In genomic region chr6:4245265-4246112, GRCm38 (mm10) we compare ENCODE assay signal across 12 mouse cellular contexts.
A peak's percentile ranks its signal among the peaks of the same experiment; 100 is the strongest.
DNase-seq lines count a peak whose midpoint lies in the region; ATAC-seq and TF ChIP-seq lines count a peak whose summit lies in the region.
"Had no signal": no experiment of that assay in that cellular context is flagged by ENCODE, and none has a peak within 500 bp of the region (broad histone marks: within the 10 kb centered on the region; RNA-seq: fewer than 3 reads in every experiment).

No protein-coding gene starts in this region.

- intact Hi-C loops in heart, postnatal 25 days (cut with DNase I) = no loop called here

- TF ChIP-seq CTCF in forebrain, postnatal 0 days (IDR thresholded peaks at IDR 0.05; ENCODE audit: low read depth) = no peak

- 0 out of 2 replicates have a peak, but pooled peaks have one; percentile 38 for ATAC-seq in midbrain, embryonic 11.5 days (ENCODE audit: low FRiP score)
- peak; percentile 87 for ATAC-seq in forebrain, postnatal 0 days
- peak; percentile 37; the same call in 1 of the 2 replicates for ATAC-seq in neural tube, embryonic 12.5 days (ENCODE audit: low FRiP score, low read depth)

- no peaks in the 10 kb centered on the region for H3K27me3 ChIP-seq in midbrain, embryonic 11.5 days (ENCODE audit: control insufficient read depth, insufficient read depth, low read length)
- no peaks in the 10 kb centered on the region for H3K27me3 ChIP-seq in midbrain, embryonic 10.5 days (ENCODE audit: low read depth, poor library complexity, severe bottlenecking)
- no peaks in the 10 kb centered on the region for H3K27me3 ChIP-seq in embryonic facial prominence, embryonic 10.5 days (replicated peaks; ENCODE audit: low read depth, poor library complexity, severe bottlenecking)
- no peaks in the 10 kb centered on the region for H3K27me3 ChIP-seq in forebrain, postnatal 0 days (ENCODE audit: insufficient read depth, low read length)
- no peaks in the 10 kb centered on the region; the same call in 1 of the 2 replicates for H3K27me3 ChIP-seq in neural tube, embryonic 12.5 days (replicated peaks)
- H3K27me3 ChIP-seq: liver, embryonic 15.5 days had no signal

- H3K9ac ChIP-seq in midbrain, embryonic 11.5 days (ENCODE audit: low read length) = no peak overlapping the region
- H3K9ac ChIP-seq in forebrain, postnatal 0 days = no peak overlapping the region
- no peak overlapping the region for H3K9ac ChIP-seq in neural tube, embryonic 12.5 days
- H3K9ac ChIP-seq: liver, embryonic 15.5 days had no signal

- H3K4me3 ChIP-seq in midbrain, embryonic 11.5 days (ENCODE audit: low read depth, low read length) = no peak overlapping the region
- no peak overlapping the region for H3K4me3 ChIP-seq in midbrain, embryonic 10.5 days
- 0 out of 2 replicates have a peak overlapping the region, but pooled peaks have one; percentile 5 for H3K4me3 ChIP-seq in embryonic facial prominence, embryonic 10.5 days
- H3K4me3 ChIP-seq in forebrain, postnatal 0 days (ENCODE audit: low read depth, low read length) = no peak overlapping the region
- no peak overlapping the region for H3K4me3 ChIP-seq in neural tube, embryonic 12.5 days
- H3K4me3 ChIP-seq: erythroblast, embryonic 14.5 days; liver, embryonic 15.5 days had no signal

- H3K27ac ChIP-seq in midbrain, embryonic 11.5 days (ENCODE audit: low read depth, low read length) = no peak overlapping the region
- no peak overlapping the region for H3K27ac ChIP-seq in midbrain, embryonic 10.5 days (replicated peaks)
- H3K27ac ChIP-seq in embryonic facial prominence, embryonic 10.5 days (replicated peaks) = no peak overlapping the region
- H3K27ac ChIP-seq in forebrain, postnatal 0 days (ENCODE audit: low read depth, low read length) = no peak overlapping the region
- no peak overlapping the region for H3K27ac ChIP-seq in neural tube, embryonic 12.5 days
- H3K27ac ChIP-seq: liver, embryonic 15.5 days had no signal

- H3K4me1 ChIP-seq in midbrain, embryonic 11.5 days (ENCODE audit: control insufficient read depth, insufficient read depth, low read length) = peaks cover 2% of the 10 kb centered on the region; the same call in 1 of the 2 replicates
- 0 out of 2 replicates have a peak, but pooled peaks cover 2% of the 10 kb centered on the region for H3K4me1 ChIP-seq in midbrain, embryonic 10.5 days
- H3K4me1 ChIP-seq in embryonic facial prominence, embryonic 10.5 days = peaks cover 5% of the 10 kb centered on the region; the same call in 1 of the 2 replicates
- no peaks in the 10 kb centered on the region for H3K4me1 ChIP-seq in forebrain, postnatal 0 days (ENCODE audit: insufficient read depth)
- H3K4me1 ChIP-seq in neural tube, embryonic 12.5 days = no peaks in the 10 kb centered on the region
- H3K4me1 ChIP-seq: liver, embryonic 15.5 days had no signal

- no peak overlapping the region for H3K4me2 ChIP-seq in midbrain, embryonic 11.5 days
- H3K4me2 ChIP-seq in forebrain, postnatal 0 days (ENCODE audit: low read depth) = 0 out of 2 replicates have a peak overlapping the region, but pooled peaks have one; percentile 4
- no peak overlapping the region for H3K4me2 ChIP-seq in neural tube, embryonic 12.5 days (replicated peaks)
- H3K4me2 ChIP-seq: liver, embryonic 15.5 days had no signal

- no peaks in the 10 kb centered on the region for H3K36me3 ChIP-seq in midbrain, embryonic 11.5 days (ENCODE audit: control insufficient read depth, insufficient read depth, low read length)
- H3K36me3 ChIP-seq in midbrain, embryonic 10.5 days = no peaks in the 10 kb centered on the region
- no peaks in the 10 kb centered on the region for H3K36me3 ChIP-seq in embryonic facial prominence, embryonic 10.5 days (replicated peaks)
- no peaks in the 10 kb centered on the region for H3K36me3 ChIP-seq in forebrain, postnatal 0 days (ENCODE audit: insufficient read depth)
- H3K36me3 ChIP-seq in neural tube, embryonic 12.5 days = no peaks in the 10 kb centered on the region
- H3K36me3 ChIP-seq: liver, embryonic 15.5 days had no signal

- WGBS in midbrain, embryonic 11.5 days = 42% methylated on average over 9 of the region's 9 CpGs
- WGBS in midbrain, embryonic 10.5 days = 48% methylated on average over 9 of the region's 9 CpGs
- 34% methylated on average over 9 of the region's 9 CpGs for WGBS in embryonic facial prominence, embryonic 10.5 days
- 17% methylated on average over 9 of the region's 9 CpGs for WGBS in forebrain, postnatal 0 days
- WGBS in neural tube, embryonic 12.5 days = 34% methylated on average over 9 of the region's 9 CpGs

- DNase-seq in midbrain, embryonic 11.5 days (ENCODE audit: low spot score, missing footprints) = no peak
- no peak for DNase-seq in midbrain, embryonic 10.5 days (ENCODE audit: low spot score)
- DNase-seq in embryonic facial prominence, embryonic 10.5 days (ENCODE audit: low spot score) = peak; percentile 24
- peak; percentile 47 for DNase-seq in forebrain, postnatal 0 days
- DNase-seq in heart, postnatal 25 days (ENCODE audit: low spot score) = no peak
- no peak for DNase-seq in adrenal gland, postnatal 36 days
- no peak for DNase-seq in ovary, postnatal 10 days (ENCODE audit: low spot score)
- DNase-seq: adrenal gland, adult 2 months; cerebellum, adult 18-20 months had no signal

- H3K9me3 ChIP-seq in midbrain, embryonic 11.5 days (ENCODE audit: control insufficient read depth, low read length) = no peaks in the 10 kb centered on the region
- no peaks in the 10 kb centered on the region for H3K9me3 ChIP-seq in midbrain, embryonic 10.5 days (replicated peaks)
- no peaks in the 10 kb centered on the region for H3K9me3 ChIP-seq in embryonic facial prominence, embryonic 10.5 days
- H3K9me3 ChIP-seq in forebrain, postnatal 0 days (ENCODE audit: low read length) = no peaks in the 10 kb centered on the region
- H3K9me3 ChIP-seq in neural tube, embryonic 12.5 days = no peaks in the 10 kb centered on the region
- H3K9me3 ChIP-seq: liver, embryonic 15.5 days had no signal

Comparison
In these comparisons a context has a peak if more than half of its experiments do, and no peak if none do; other contexts are left out.
1. ATAC-seq: peak in every context shown above with its lines; median percentile 87 in forebrain, postnatal 0 days; 38 in midbrain, embryonic 11.5 days; 37 in neural tube, embryonic 12.5 days.
2. DNase-seq: peak in embryonic facial prominence, embryonic 10.5 days (single experiment) and forebrain, postnatal 0 days (single experiment); none in midbrain, embryonic 11.5 days (single experiment), midbrain, embryonic 10.5 days (single experiment), heart, postnatal 25 days (single experiment), adrenal gland, postnatal 36 days (0 of 2) and ovary, postnatal 10 days (single experiment).